Mouse (Mus musculus): Measurements from ENCODE around the gene En1. TPM values are rescaled to one million over a fixed set of nuclear protein-coding genes. Genes with fewer than 3 reads are reported as not detected.

The En1 gene
- polyA plus RNA-seq, 1 experiment from 2014 or later: 0.07 TPM

GRCm38 (mm10) chr1:120605143-120605435 is 2.9 kb downstream of the En1 start:
- no peaks in the 10 kb centered on the region for H3K9me3 ChIP-seq (replicated peaks; ENCODE audit: control insufficient read depth, low read length)
- H3K4me1 ChIP-seq (ENCODE audit: control insufficient read depth, insufficient read depth, low read length): peaks cover 14% of the 10 kb centered on the region
- no peaks in the 10 kb centered on the region for H3K36me3 ChIP-seq (ENCODE audit: control insufficient read depth, insufficient read depth)
- peaks cover 81% of the 10 kb centered on the region for H3K27me3 ChIP-seq (ENCODE audit: control insufficient read depth, insufficient read depth, low read length)
- no peak for ATAC-seq (replicated peaks; ENCODE audit: extremely low read depth, insufficient read depth, low FRiP score)
- WGBS: 4% methylated on average over 8 of the region's 8 CpGs
- no peak overlapping the region for H3K4me3 ChIP-seq (ENCODE audit: low read length)
- H3K27ac ChIP-seq (ENCODE audit: low read length): no peak overlapping the region
- H3K9ac ChIP-seq (ENCODE audit: low read length): no peak overlapping the region
- no peak overlapping the region for H3K4me2 ChIP-seq (ENCODE audit: low read depth, low read length)

GRCm38 (mm10) chr1:120605521-120606310 is 3.5 kb downstream of the En1 start:
- H3K9ac ChIP-seq (ENCODE audit: low read length): no peak overlapping the region
- no peaks in the 10 kb centered on the region for H3K36me3 ChIP-seq (ENCODE audit: control insufficient read depth, insufficient read depth)
- no peaks in the 10 kb centered on the region for H3K9me3 ChIP-seq (replicated peaks; ENCODE audit: control insufficient read depth, low read length)
- no peak overlapping the region for H3K4me3 ChIP-seq (ENCODE audit: low read length)
- ATAC-seq (replicated peaks; ENCODE audit: extremely low read depth, insufficient read depth, low FRiP score): no peak
- peaks cover 14% of the 10 kb centered on the region for H3K4me1 ChIP-seq (ENCODE audit: control insufficient read depth, insufficient read depth, low read length)
- 12% methylated on average over 6 of the region's 6 CpGs for WGBS
- H3K27ac ChIP-seq (ENCODE audit: low read length): no peak overlapping the region
- H3K4me2 ChIP-seq (ENCODE audit: low read depth, low read length): no peak overlapping the region
- H3K27me3 ChIP-seq (ENCODE audit: control insufficient read depth, insufficient read depth, low read length): peaks cover 82% of the 10 kb centered on the region

- peak overlapping the region; percentile 20 for H3K4me3 ChIP-seq (ENCODE audit: low read length)
- H3K36me3 ChIP-seq (ENCODE audit: control insufficient read depth, insufficient read depth): no peaks in the 10 kb centered on the region
- H3K9ac ChIP-seq (ENCODE audit: low read length): no peak overlapping the region
- no peak for ATAC-seq (replicated peaks; ENCODE audit: extremely low read depth, insufficient read depth, low FRiP score)
- H3K4me1 ChIP-seq (ENCODE audit: control insufficient read depth, insufficient read depth, low read length): peaks cover 14% of the 10 kb centered on the region
- H3K27me3 ChIP-seq (ENCODE audit: control insufficient read depth, insufficient read depth, low read length): peaks cover 84% of the 10 kb centered on the region
- H3K4me2 ChIP-seq (ENCODE audit: low read depth, low read length): peak overlapping the region; percentile 5; the same call in 1 of the 2 replicates
- 2% methylated on average over 52 of the region's 52 CpGs for WGBS
- no peak overlapping the region for H3K27ac ChIP-seq (ENCODE audit: low read length)
- H3K9me3 ChIP-seq (replicated peaks; ENCODE audit: control insufficient read depth, low read length): no peaks in the 10 kb centered on the region
Observed at GRCm38 (mm10) chr1:120606641-120607575, 4.7 kb downstream of the En1 start.

- no peak overlapping the region for H3K4me3 ChIP-seq (ENCODE audit: low read length)
- H3K27ac ChIP-seq (ENCODE audit: low read length): no peak overlapping the region
- H3K4me1 ChIP-seq (ENCODE audit: control insufficient read depth, insufficient read depth, low read length): peaks cover 7% of the 10 kb centered on the region; the same call in 1 of the 2 replicates
- no peak overlapping the region for H3K4me2 ChIP-seq (ENCODE audit: low read depth, low read length)
- no peaks in the 10 kb centered on the region for H3K9me3 ChIP-seq (replicated peaks; ENCODE audit: control insufficient read depth, low read length)
- H3K27me3 ChIP-seq (ENCODE audit: control insufficient read depth, insufficient read depth, low read length): peaks cover 86% of the 10 kb centered on the region
- H3K9ac ChIP-seq (ENCODE audit: low read length): no peak overlapping the region
- 17% methylated on average over 11 of the region's 11 CpGs for WGBS
- no peak for ATAC-seq (replicated peaks; ENCODE audit: extremely low read depth, insufficient read depth, low FRiP score)
- H3K36me3 ChIP-seq (ENCODE audit: control insufficient read depth, insufficient read depth): no peaks in the 10 kb centered on the region
Observed at GRCm38 (mm10) chr1:120607576-120608400, 5.6 kb downstream of the En1 start.

GRCm38 (mm10) chr1:120608461-120608860 is 6.2 kb downstream of the En1 start:
- 33% methylated on average over 3 of the region's 3 CpGs for WGBS
- Histone ChIP-seq H3K9me3 (replicated peaks; ENCODE audit: control insufficient read depth, low read length) (no peaks in the 10 kb centered on the region), H3K27ac (ENCODE audit: low read length) (no peak overlapping the region), H3K4me2 (ENCODE audit: low read depth, low read length) (no peak overlapping the region), H3K27me3 (ENCODE audit: control insufficient read depth, insufficient read depth, low read length) (peaks cover 87% of the 10 kb centered on the region), H3K36me3 (ENCODE audit: control insufficient read depth, insufficient read depth) (no peaks in the 10 kb centered on the region), H3K9ac (ENCODE audit: low read length) (no peak overlapping the region), H3K4me3 (ENCODE audit: low read length) (no peak overlapping the region), H3K4me1 (ENCODE audit: control insufficient read depth, insufficient read depth, low read length) (peaks cover 1% of the 10 kb centered on the region; the same call in 1 of the 2 replicates)
- ATAC-seq (replicated peaks; ENCODE audit: extremely low read depth, insufficient read depth, low FRiP score): no peak

GRCm38 (mm10) chr1:120609611-120610010 is 7.4 kb downstream of the En1 start:
- WGBS: 3% methylated on average over 6 of the region's 6 CpGs
- Histone ChIP-seq H3K27me3 (ENCODE audit: control insufficient read depth, insufficient read depth, low read length) (peaks cover 87% of the 10 kb centered on the region), H3K4me2 (ENCODE audit: low read depth, low read length) (no peak overlapping the region), H3K9me3 (replicated peaks; ENCODE audit: control insufficient read depth, low read length) (no peaks in the 10 kb centered on the region), H3K4me1 (ENCODE audit: control insufficient read depth, insufficient read depth, low read length) (no peaks in the 10 kb centered on the region), H3K4me3 (ENCODE audit: low read length) (no peak overlapping the region), H3K36me3 (ENCODE audit: control insufficient read depth, insufficient read depth) (no peaks in the 10 kb centered on the region), H3K27ac (ENCODE audit: low read length) (no peak overlapping the region), H3K9ac (ENCODE audit: low read length) (no peak overlapping the region)
- no peak for ATAC-seq (replicated peaks; ENCODE audit: extremely low read depth, insufficient read depth, low FRiP score)

- H3K27ac ChIP-seq (ENCODE audit: low read length): no peak overlapping the region
- no peaks in the 10 kb centered on the region for H3K9me3 ChIP-seq (replicated peaks; ENCODE audit: control insufficient read depth, low read length)
- H3K9ac ChIP-seq (ENCODE audit: low read length): no peak overlapping the region
- H3K36me3 ChIP-seq (ENCODE audit: control insufficient read depth, insufficient read depth): no peaks in the 10 kb centered on the region
- H3K4me2 ChIP-seq (ENCODE audit: low read depth, low read length): peak overlapping the region; percentile 35
- peaks cover 97% of the 10 kb centered on the region for H3K27me3 ChIP-seq (ENCODE audit: control insufficient read depth, insufficient read depth, low read length)
- ATAC-seq (replicated peaks; ENCODE audit: extremely low read depth, insufficient read depth, low FRiP score): no peak
- 2% methylated on average over 32 of the region's 32 CpGs for WGBS
- H3K4me3 ChIP-seq (ENCODE audit: low read length): peak overlapping the region; percentile 29
- H3K4me1 ChIP-seq (ENCODE audit: control insufficient read depth, insufficient read depth, low read length): no peaks in the 10 kb centered on the region
Observed at GRCm38 (mm10) chr1:120613461-120614306, 11.5 kb downstream of the En1 start.
